Mouse (Mus musculus): ENCODE results near the gene Slc1a4. TPM values are rescaled to one million over a fixed set of nuclear protein-coding genes. Genes with fewer than 3 reads are reported as not detected.

Gene Slc1a4
- polyA plus RNA-seq, 1 experiment from 2014 or later = 26.0 TPM

- WGBS = 88% methylated on average over 16 of the region's 16 CpGs
- Histone ChIP-seq H3K27ac (no peak overlapping the region), H3K4me3 (no peak overlapping the region), H3K27me3 (no peaks in the 10 kb centered on the region), H3K4me2 (no peak overlapping the region), H3K4me1 (peaks cover 14% of the 10 kb centered on the region), H3K9me3 (replicated peaks) (no peaks in the 10 kb centered on the region), H3K9ac (no peak overlapping the region), H3K36me3 (ENCODE audit: poor library complexity, severe bottlenecking) (peaks cover 10% of the 10 kb centered on the region)
- no peak for ATAC-seq
Measured at GRCm38 (mm10) chr11:20318659-20319454, 13.7 kb downstream of the Slc1a4 start.

GRCm38 (mm10) chr11:20313576-20313975 lies 18.9 kb downstream of the Slc1a4 start:
- Histone ChIP-seq H3K9ac (no peak overlapping the region), H3K4me3 (no peak overlapping the region), H3K36me3 (ENCODE audit: poor library complexity, severe bottlenecking) (peaks cover 37% of the 10 kb centered on the region), H3K9me3 (replicated peaks) (no peaks in the 10 kb centered on the region), H3K27ac (no peak overlapping the region), H3K27me3 (no peaks in the 10 kb centered on the region), H3K4me2 (no peak overlapping the region), H3K4me1 (0 out of 2 replicates have a peak, but pooled peaks cover 4% of the 10 kb centered on the region)
- 94% methylated on average over 8 of the region's 8 CpGs for WGBS
- ATAC-seq = no peak

- Histone ChIP-seq H3K36me3 (ENCODE audit: poor library complexity, severe bottlenecking) (peaks cover 71% of the 10 kb centered on the region), H3K4me3 (no peak overlapping the region), H3K9me3 (replicated peaks) (no peaks in the 10 kb centered on the region), H3K27me3 (no peaks in the 10 kb centered on the region), H3K27ac (no peak overlapping the region), H3K9ac (no peak overlapping the region), H3K4me2 (no peak overlapping the region), H3K4me1 (0 out of 2 replicates have a peak, but pooled peaks cover 4% of the 10 kb centered on the region)
- 55% methylated on average over 5 of the region's 5 CpGs for whole genome bisulfite sequencing
- no peak for ATAC-seq
Measured at GRCm38 (mm10) chr11:20309044-20309443, 23.5 kb downstream of the Slc1a4 start.

- H3K4me1 ChIP-seq = 0 out of 2 replicates have a peak, but pooled peaks cover 4% of the 10 kb centered on the region
- H3K27me3 ChIP-seq = no peaks in the 10 kb centered on the region
- H3K36me3 ChIP-seq (ENCODE audit: poor library complexity, severe bottlenecking) = peaks cover 73% of the 10 kb centered on the region
- no peak overlapping the region for H3K4me3 ChIP-seq
- no peaks in the 10 kb centered on the region for H3K9me3 ChIP-seq (replicated peaks)
- ATAC-seq = no peak
- H3K27ac ChIP-seq = no peak overlapping the region
- no peak overlapping the region for H3K4me2 ChIP-seq
- WGBS = 94% methylated on average over 3 of the region's 3 CpGs
- no peak overlapping the region for H3K9ac ChIP-seq
Measured at GRCm38 (mm10) chr11:20307409-20307808, 25.1 kb downstream of the Slc1a4 start.

GRCm38 (mm10) chr11:20305641-20306040 lies 26.9 kb downstream of the Slc1a4 start:
- Histone ChIP-seq H3K27me3 (no peaks in the 10 kb centered on the region), H3K9ac (no peak overlapping the region), H3K4me2 (no peak overlapping the region), H3K27ac (no peak overlapping the region), H3K4me3 (no peak overlapping the region), H3K36me3 (ENCODE audit: poor library complexity, severe bottlenecking) (peaks cover 69% of the 10 kb centered on the region), H3K4me1 (0 out of 2 replicates have a peak, but pooled peaks cover 4% of the 10 kb centered on the region), H3K9me3 (replicated peaks) (no peaks in the 10 kb centered on the region)
- no peak for ATAC-seq
- WGBS = 73% methylated on average over 1 of the region's 1 CpGs

- Histone ChIP-seq H3K4me3 (no peak overlapping the region), H3K36me3 (ENCODE audit: poor library complexity, severe bottlenecking) (peaks cover 69% of the 10 kb centered on the region), H3K27me3 (no peaks in the 10 kb centered on the region), H3K4me2 (no peak overlapping the region), H3K9me3 (replicated peaks) (no peaks in the 10 kb centered on the region), H3K4me1 (no peaks in the 10 kb centered on the region), H3K27ac (no peak overlapping the region), H3K9ac (no peak overlapping the region)
- WGBS = 65% methylated on average over 6 of the region's 6 CpGs
- ATAC-seq = no peak
Measured at GRCm38 (mm10) chr11:20304341-20304740, 28.2 kb downstream of the Slc1a4 start.

GRCm38 (mm10) chr11:20301332-20301731 lies 31.2 kb downstream of the Slc1a4 start:
- H3K9ac ChIP-seq = no peak overlapping the region
- H3K27me3 ChIP-seq = no peaks in the 10 kb centered on the region
- peaks cover 45% of the 10 kb centered on the region for H3K36me3 ChIP-seq (ENCODE audit: poor library complexity, severe bottlenecking)
- ATAC-seq = no peak
- H3K27ac ChIP-seq = no peak overlapping the region
- H3K4me3 ChIP-seq = no peak overlapping the region
- 92% methylated on average over 4 of the region's 4 CpGs for WGBS
- H3K4me2 ChIP-seq = no peak overlapping the region
- no peaks in the 10 kb centered on the region for H3K9me3 ChIP-seq (replicated peaks)
- H3K4me1 ChIP-seq = no peaks in the 10 kb centered on the region

GRCm38 (mm10) chr11:20300850-20301249 lies 31.7 kb downstream of the Slc1a4 start:
- no peak overlapping the region for H3K4me2 ChIP-seq
- no peaks in the 10 kb centered on the region for H3K27me3 ChIP-seq
- WGBS = 86% methylated on average over 6 of the region's 6 CpGs
- no peak overlapping the region for H3K27ac ChIP-seq
- peaks cover 40% of the 10 kb centered on the region for H3K36me3 ChIP-seq (ENCODE audit: poor library complexity, severe bottlenecking)
- H3K4me1 ChIP-seq = no peaks in the 10 kb centered on the region
- no peak overlapping the region for H3K4me3 ChIP-seq
- H3K9me3 ChIP-seq (replicated peaks) = no peaks in the 10 kb centered on the region
- H3K9ac ChIP-seq = no peak overlapping the region
- ATAC-seq = no peak

- WGBS = 90% methylated on average over 6 of the region's 6 CpGs
- no peaks in the 10 kb centered on the region for H3K4me1 ChIP-seq
- no peak overlapping the region for H3K4me3 ChIP-seq
- no peaks in the 10 kb centered on the region for H3K27me3 ChIP-seq
- H3K27ac ChIP-seq = no peak overlapping the region
- H3K36me3 ChIP-seq (ENCODE audit: poor library complexity, severe bottlenecking) = peaks cover 30% of the 10 kb centered on the region
- ATAC-seq = no peak
- H3K9ac ChIP-seq = no peak overlapping the region
- no peaks in the 10 kb centered on the region for H3K9me3 ChIP-seq (replicated peaks)
- H3K4me2 ChIP-seq = no peak overlapping the region
Measured at GRCm38 (mm10) chr11:20299900-20300299, 32.6 kb downstream of the Slc1a4 start.

GRCm38 (mm10) chr11:20284463-20284862 lies 48.0 kb downstream of the Slc1a4 start:
- no peak overlapping the region for H3K27ac ChIP-seq
- no peak overlapping the region for H3K9ac ChIP-seq
- no peaks in the 10 kb centered on the region for H3K36me3 ChIP-seq (ENCODE audit: poor library complexity, severe bottlenecking)
- no peaks in the 10 kb centered on the region for H3K9me3 ChIP-seq (replicated peaks)
- no peaks in the 10 kb centered on the region for H3K4me1 ChIP-seq
- no peak for ATAC-seq
- 81% methylated on average over 3 of the region's 3 CpGs for WGBS
- no peak overlapping the region for H3K4me3 ChIP-seq
- H3K27me3 ChIP-seq = no peaks in the 10 kb centered on the region
- H3K4me2 ChIP-seq = no peak overlapping the region

GRCm38 (mm10) chr11:20282601-20283219 lies 49.8 kb downstream of the Slc1a4 start:
- no peaks in the 10 kb centered on the region for H3K27me3 ChIP-seq
- no peaks in the 10 kb centered on the region for H3K9me3 ChIP-seq (replicated peaks)
- 82% methylated on average over 2 of the region's 2 CpGs for WGBS
- no peak for ATAC-seq
- no peaks in the 10 kb centered on the region for H3K4me1 ChIP-seq
- H3K9ac ChIP-seq = no peak overlapping the region
- no peak overlapping the region for H3K4me3 ChIP-seq
- no peak overlapping the region for H3K4me2 ChIP-seq
- H3K36me3 ChIP-seq (ENCODE audit: poor library complexity, severe bottlenecking) = no peaks in the 10 kb centered on the region
- H3K27ac ChIP-seq = no peak overlapping the region

GRCm38 (mm10) chr11:20280982-20281381 lies 51.5 kb downstream of the Slc1a4 start:
- no peaks in the 10 kb centered on the region for H3K9me3 ChIP-seq (replicated peaks)
- no peaks in the 10 kb centered on the region for H3K36me3 ChIP-seq (ENCODE audit: poor library complexity, severe bottlenecking)
- WGBS = 83% methylated on average over 5 of the region's 5 CpGs
- H3K4me1 ChIP-seq = no peaks in the 10 kb centered on the region
- H3K27me3 ChIP-seq = no peaks in the 10 kb centered on the region
- no peak overlapping the region for H3K4me3 ChIP-seq
- no peak for ATAC-seq
- no peak overlapping the region for H3K9ac ChIP-seq
- H3K27ac ChIP-seq = no peak overlapping the region
- no peak overlapping the region for H3K4me2 ChIP-seq
